Mouse (Mus musculus) MEL (cell line): ENCODE measurements around the gene Fcnb. TPM values are rescaled to one million over a fixed set of nuclear protein-coding genes. Genes with fewer than 3 reads are reported as not detected.

Experiments used
- DNase-seq: peaks from one replicate; pipeline ENCODE4 v3.0.0; 2011; ENCODE audit warnings: low read depth, low spot score
- H3K27ac ChIP-seq: 2 replicates; pipeline ENCODE4 v1.5.1; 2012; ENCODE audit warnings: low read depth, mild to moderate bottlenecking, control low read depth, low read length, moderate library complexity; ENCODE audit not compliant: control insufficient read depth
- H3K27me3 ChIP-seq, 2 experiments: fragments of 150-350 bp in 1 of 2; sonication (generic) in 1 of 2; 2 replicates each; pipeline ENCODE4 v1.6.1; 2012; ENCODE audit warnings: low read length in 2 of 2, mild to moderate bottlenecking in 2 of 2, improper control_type of control experiment in 1 of 2, moderate library complexity in 1 of 2; ENCODE audit not compliant: insufficient read depth in 2 of 2, control insufficient read depth in 1 of 2
- H3K36me3 ChIP-seq, 2 experiments: 2 replicates each; pipeline ENCODE4 v1.6.1; 2012 to 2014; ENCODE audit warnings: low read length in 2 of 2, improper control_type of control experiment in 1 of 2, inconsistent platforms in 1 of 2, mild to moderate bottlenecking in 1 of 2; ENCODE audit not compliant: insufficient read depth in 2 of 2, control insufficient read depth in 1 of 2
- H3K4me1 ChIP-seq, 2 experiments: fragments of 150-350 bp in 1 of 2; sonication (generic) in 1 of 2; 2 replicates each; pipeline ENCODE4 v1.6.1; 2012; ENCODE audit warnings: low read length in 2 of 2, improper control_type of control experiment in 1 of 2, mild to moderate bottlenecking in 1 of 2; ENCODE audit not compliant: insufficient read depth in 2 of 2, control insufficient read depth in 1 of 2
- H3K4me3 ChIP-seq, 2 experiments: fragments of 150-350 bp in 1 of 2; sonication (generic) in 1 of 2; 2 replicates each; pipeline ENCODE4 v1.5.1; 2012; ENCODE audit warnings: low read depth in 2 of 2, low read length in 2 of 2, mild to moderate bottlenecking in 2 of 2, moderate library complexity in 2 of 2, control low read depth in 1 of 2, improper control_type of control experiment in 1 of 2; ENCODE audit not compliant: control insufficient read depth in 1 of 2, insufficient read depth in 1 of 2
- H3K79me2 ChIP-seq: 2 replicates; pipeline ENCODE4 v1.6.1; 2012; ENCODE audit warnings: mild to moderate bottlenecking, low read length, moderate library complexity; ENCODE audit not compliant: control insufficient read depth, poor library complexity, insufficient read depth
- H3K9ac ChIP-seq: 2 replicates; pipeline ENCODE4 v1.6.1; 2012; ENCODE audit warnings: low read depth, mild to moderate bottlenecking, control low read depth, low read length, moderate library complexity; ENCODE audit not compliant: control insufficient read depth, poor library complexity, severe bottlenecking
- H3K9me3 ChIP-seq: fragments of 150-350 bp; sonication (generic); replicated peaks from 2 replicates; pipeline ENCODE4 v1.6.1; 2012; ENCODE audit warnings: mild to moderate bottlenecking, low read length, improper control_type of control experiment, moderate library complexity; ENCODE audit not compliant: insufficient read depth
- CHD1 ChIP-seq: IDR thresholded peaks from 2 replicates; pipeline ENCODE4 v1.6.1; 2012; ENCODE audit warnings: low read depth, mild to moderate bottlenecking, inconsistent platforms, low read length, improper control_type of control experiment
- E2F4 ChIP-seq: IDR thresholded peaks from 2 replicates; pipeline ENCODE4 v1.6.1; 2011; ENCODE audit warnings: low read depth, low read length, improper control_type of control experiment, borderline replicate concordance
- EP300 ChIP-seq, 2 experiments: IDR thresholded peaks; 2 replicates each; pipeline ENCODE4 v1.6.1; 2011; ENCODE audit warnings: improper control_type of control experiment in 2 of 2, low read length in 2 of 2, low read depth in 1 of 2, mild to moderate bottlenecking in 1 of 2
- ETS1 ChIP-seq: IDR thresholded peaks from 2 replicates; pipeline ENCODE4 v1.6.1; 2012; ENCODE audit warnings: low read depth, mild to moderate bottlenecking, inconsistent platforms, low read length, improper control_type of control experiment, moderate library complexity
- GABPA ChIP-seq: IDR thresholded peaks from 2 replicates; pipeline ENCODE4 v1.6.1; 2012; ENCODE audit warnings: low read depth, mild to moderate bottlenecking, inconsistent platforms, low read length, improper control_type of control experiment, moderate library complexity
- GATA1 ChIP-seq: IDR thresholded peaks from 2 replicates; pipeline ENCODE4 v1.6.1; 2011; ENCODE audit warnings: low read depth, low read length, improper control_type of control experiment
- HCFC1 ChIP-seq: IDR thresholded peaks from 2 replicates; pipeline ENCODE4 v1.6.1; 2012; ENCODE audit warnings: low read depth, mild to moderate bottlenecking, inconsistent platforms, low read length, improper control_type of control experiment, moderate library complexity
- JUND ChIP-seq: IDR thresholded peaks from 2 replicates; pipeline ENCODE4 v1.6.1; 2011; ENCODE audit warnings: low read depth, mild to moderate bottlenecking, improper control_type of control experiment, low read length
- KAT2A ChIP-seq: conservative IDR thresholded peaks from 2 replicates; pipeline ENCODE4 v1.6.1; 2012; ENCODE audit warnings: low read depth, low read length, improper control_type of control experiment, inconsistent platforms
- MAFK ChIP-seq: IDR thresholded peaks from 2 replicates; pipeline ENCODE4 v1.6.1; 2011; ENCODE audit warnings: low read depth, mild to moderate bottlenecking, low read length, improper control_type of control experiment, borderline replicate concordance
- MAX ChIP-seq: IDR thresholded peaks from 2 replicates; pipeline ENCODE4 v1.6.1; 2011; ENCODE audit warnings: low read length, improper control_type of control experiment
- MAZ ChIP-seq: IDR thresholded peaks from 2 replicates; pipeline ENCODE4 v1.6.1; 2012; ENCODE audit warnings: low read depth, mild to moderate bottlenecking, inconsistent platforms, low read length, improper control_type of control experiment
- MEF2A ChIP-seq: IDR thresholded peaks from 2 replicates; pipeline ENCODE4 v1.6.1; 2014; ENCODE audit warnings: low read depth, mild to moderate bottlenecking, inconsistent platforms, low read length, improper control_type of control experiment; ENCODE audit not compliant: poor library complexity, insufficient replicate concordance, severe bottlenecking; ENCODE audit errors: extremely low read depth
- MXI1 ChIP-seq: IDR thresholded peaks from 2 replicates; pipeline ENCODE4 v1.6.1; 2011; ENCODE audit warnings: mild to moderate bottlenecking, low read depth, low read length, improper control_type of control experiment
- MYB ChIP-seq: IDR thresholded peaks from 2 replicates; pipeline ENCODE4 v1.6.1; 2011; ENCODE audit warnings: mild to moderate bottlenecking, low read depth, low read length, improper control_type of control experiment
- MYC ChIP-seq: IDR thresholded peaks from 2 replicates; pipeline ENCODE4 v1.6.1; 2011; ENCODE audit warnings: low read depth, mild to moderate bottlenecking, low read length, improper control_type of control experiment, moderate library complexity
- NELFE ChIP-seq: IDR thresholded peaks from 2 replicates; pipeline ENCODE4 v1.6.1; 2011; ENCODE audit warnings: low read depth, low read length, improper control_type of control experiment
- POLR2A ChIP-seq, 2 experiments: IDR thresholded peaks; 2 replicates each; pipeline ENCODE4 v1.6.1; 2011 to 2012; ENCODE audit warnings: low read length in 2 of 2, mild to moderate bottlenecking in 2 of 2, control low read depth in 1 of 2, improper control_type of control experiment in 1 of 2, low read depth in 1 of 2, moderate library complexity in 1 of 2; ENCODE audit not compliant: control insufficient read depth in 1 of 2, insufficient read depth in 1 of 2, poor library complexity in 1 of 2
- RCOR1 ChIP-seq: IDR thresholded peaks from 2 replicates; pipeline ENCODE4 v1.6.1; 2012; ENCODE audit warnings: low read depth, mild to moderate bottlenecking, inconsistent platforms, low read length, improper control_type of control experiment
- SIN3A ChIP-seq: IDR thresholded peaks from 2 replicates; pipeline ENCODE4 v1.6.1; 2012; ENCODE audit warnings: low read length, improper control_type of control experiment, inconsistent platforms
- SMC3 ChIP-seq: IDR thresholded peaks from 2 replicates; pipeline ENCODE4 v1.6.1; 2011; ENCODE audit warnings: low read depth, low read length, improper control_type of control experiment
- TAL1 ChIP-seq: IDR thresholded peaks from 2 replicates; pipeline ENCODE4 v1.6.1; 2012; ENCODE audit warnings: mild to moderate bottlenecking, inconsistent platforms, low read length, moderate library complexity, mixed read lengths
- ZC3H11A ChIP-seq: IDR thresholded peaks from 2 replicates; pipeline ENCODE4 v1.6.1; 2012; ENCODE audit warnings: low read depth, mild to moderate bottlenecking, inconsistent platforms, low read length, improper control_type of control experiment
- ZMIZ1 ChIP-seq: IDR thresholded peaks from 2 replicates; pipeline ENCODE4 v1.6.1; 2012; ENCODE audit warnings: low read depth, mild to moderate bottlenecking, inconsistent platforms, low read length, improper control_type of control experiment, moderate library complexity
- polyA plus RNA-seq, 2 experiments: library from polyadenylated mRNA; stranded (reverse) in 1 of 2; unstranded in 1 of 2; fragments of >175 nt in 1 of 2; fragments of >200 nt in 1 of 2; gene quantifications; 2 replicates each; pipeline versions ENCODE4 v1.2.1 to v1.2.4; 2012; ENCODE audit warnings: low replicate concordance in 2 of 2, low read depth in 1 of 2; ENCODE audit not compliant: insufficient read length in 2 of 2, insufficient read depth in 1 of 2, missing spikeins in 1 of 2
- total RNA-seq: library from RNA; depleted of rRNA; stranded (reverse); fragments of 300-350 nt; gene quantifications from 2 replicates; pipeline ENCODE4 v1.2.3, GENCODE M21; 2012

Gene Fcnb
- total and polyA plus RNA-seq, 3 experiments: not detected

DNA sequence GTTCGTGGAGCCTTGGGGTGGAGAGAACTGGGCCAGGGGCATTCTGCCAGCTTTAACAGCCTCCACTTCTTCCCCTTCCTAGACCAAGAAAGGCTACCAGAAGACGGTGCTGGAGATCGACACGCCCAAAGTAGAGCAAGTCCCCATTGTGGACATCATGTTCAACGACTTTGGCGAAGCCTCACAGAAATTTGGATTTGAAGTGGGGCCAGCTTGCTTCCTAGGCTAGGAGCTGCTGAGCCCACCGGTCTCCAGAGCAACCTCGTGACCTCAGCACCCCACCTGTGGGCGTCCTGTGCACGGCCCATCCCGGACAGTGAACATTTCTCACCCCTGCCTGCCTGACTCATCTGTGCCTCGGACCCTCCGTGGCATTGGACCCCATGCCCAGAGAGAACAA is 47.9 kb downstream of the Fcnb start:
- DNase-seq: peak; percentile 39
- Histone ChIP-seq H3K27me3 (no peaks in the 10 kb centered on the region), H3K27ac (no peak overlapping the region), H3K79me2 (peaks cover 31% of the 10 kb centered on the region), H3K4me1 (peaks cover 2 to 37% of the 10 kb centered on the region in 2 experiments; a peak in 3 of 4 replicates), H3K9me3 (no peaks in the 10 kb centered on the region), H3K36me3 (peaks cover 3 to 43% of the 10 kb centered on the region in 2 experiments; a peak in 3 of 4 replicates), H3K9ac (no peak overlapping the region), H3K4me3 (no peak overlapping the region)
- TF ChIP-seq MEF2A: no peak
- TF ChIP-seq MAX: no peak
- TF ChIP-seq RCOR1: no peak
- TF ChIP-seq ETS1: no peak

DNA sequence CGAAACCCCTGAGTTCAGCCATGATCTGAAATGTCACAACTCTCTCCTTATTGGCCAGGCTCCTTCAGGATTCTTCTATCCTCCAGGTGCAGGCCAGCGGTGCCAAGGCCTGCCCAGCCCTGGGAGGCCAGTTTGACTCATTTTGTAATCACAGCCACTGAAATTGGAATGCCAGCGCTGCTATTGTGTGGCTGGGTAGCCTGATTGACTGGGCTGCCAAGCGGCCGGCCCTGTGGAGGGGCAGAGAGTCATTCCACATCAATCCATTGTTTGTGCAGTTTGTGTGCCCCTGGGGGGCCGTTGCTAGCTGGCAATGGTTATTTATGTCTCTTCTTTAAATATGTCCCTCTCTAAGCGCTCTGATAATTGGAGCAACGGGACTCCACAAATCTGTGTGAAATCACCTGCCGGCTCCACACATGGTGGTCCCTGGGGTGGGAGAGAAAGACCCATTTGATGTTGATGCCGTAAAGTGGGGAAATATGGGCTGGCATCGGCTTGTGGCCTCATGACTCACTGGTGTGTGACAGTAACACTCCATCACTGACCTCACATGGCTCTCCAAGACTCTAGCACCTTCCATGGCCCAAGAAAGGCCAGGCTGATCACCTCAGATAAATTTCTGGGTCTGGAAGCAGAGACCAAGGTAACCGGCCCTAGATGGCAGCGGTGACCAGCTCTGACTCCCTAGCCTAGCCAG is 50.5 kb downstream of the Fcnb start:
- peak overlapping the region; percentile 82 for H3K9ac ChIP-seq
- H3K9me3 ChIP-seq: no peaks in the 10 kb centered on the region
- H3K27me3 ChIP-seq: no peaks in the 10 kb centered on the region
- peak overlapping the region; percentile 50 to 67 for H3K4me3 ChIP-seq
- peaks cover 3 to 55% of the 10 kb centered on the region in 2 experiments; a peak in 3 of 4 replicates for H3K36me3 ChIP-seq
- no peak for TF ChIP-seq E2F4
- peak; percentile 32 to 40; a peak in 1 of 4 replicates for TF ChIP-seq POLR2A (IDR thresholded peaks at IDR 0.05; ENCODE audit: control insufficient read depth in 1 of 2, insufficient read depth in 1 of 2, low read depth in 1 of 2, low read length in 2 of 2, poor library complexity in 1 of 2)
- no peak for TF ChIP-seq MYB
- TF ChIP-seq CHD1: 0 out of 2 replicates have a peak, but pooled peaks have one; percentile 7
- TF ChIP-seq GABPA: no peak
- TF ChIP-seq, all 39 proteins: peak for 2
- Histone ChIP-seq H3K79me2 (peaks cover 35% of the 10 kb centered on the region), H3K4me1 (peaks cover 5 to 52% of the 10 kb centered on the region in 2 experiments), H3K27ac (peak overlapping the region; percentile 98)
- peak; percentile 23 for DNase-seq

DNA sequence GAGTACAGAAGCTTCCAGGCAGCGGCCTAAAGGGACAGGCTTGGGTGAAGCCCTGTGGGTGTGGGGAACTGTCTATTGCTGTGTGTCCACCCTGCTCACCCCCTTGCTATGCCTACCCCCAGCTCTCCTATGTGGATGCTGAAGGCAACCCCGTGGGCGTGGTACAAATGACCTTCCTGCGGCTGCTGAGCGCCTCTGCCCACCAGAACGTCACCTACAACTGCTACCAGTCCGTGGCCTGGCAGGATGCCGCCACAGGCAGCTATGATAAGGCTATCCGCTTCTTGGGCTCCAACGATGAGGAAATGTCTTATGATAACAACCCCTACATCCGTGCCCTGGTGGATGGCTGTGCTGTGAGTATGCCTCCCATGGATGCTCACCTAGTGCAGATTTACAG is 52.2 kb downstream of the Fcnb start:
- Histone ChIP-seq H3K27ac (peak overlapping the region; percentile 98), H3K79me2 (peaks cover 35% of the 10 kb centered on the region), H3K4me1 (peaks cover 5 to 52% of the 10 kb centered on the region in 2 experiments), H3K9me3 (no peaks in the 10 kb centered on the region), H3K4me3 (peak overlapping the region; percentile 50 to 67), H3K9ac (peak overlapping the region; percentile 82), H3K27me3 (no peaks in the 10 kb centered on the region), H3K36me3 (peaks cover 3 to 55% of the 10 kb centered on the region in 2 experiments; a peak in 3 of 4 replicates)
- peak; percentile 90 for DNase-seq
- TF ChIP-seq ZMIZ1: peak; percentile 77
- peak; percentile 41 to 72; a peak in 2 of 4 replicates for TF ChIP-seq POLR2A (IDR thresholded peaks at IDR 0.05; ENCODE audit: control insufficient read depth in 1 of 2, insufficient read depth in 1 of 2, low read depth in 1 of 2, low read length in 2 of 2, poor library complexity in 1 of 2)
- no peak for TF ChIP-seq MAFK
- no peak; the same call in 1 of the 2 replicates for TF ChIP-seq HCFC1
- peak; percentile 85 for TF ChIP-seq MYB
- TF ChIP-seq EP300 (IDR thresholded peaks at IDR 0.05; ENCODE audit: low read depth in 1 of 2, low read length in 2 of 2): peak; percentile 84 to 97
- TF ChIP-seq KAT2A: no peak; the same call in 1 of the 2 replicates
- no peak for TF ChIP-seq JUND
- 0 out of 2 replicates have a peak, but pooled peaks have one; percentile 13 for TF ChIP-seq MAZ
- peak; percentile 50; the same call in 1 of the 2 replicates for TF ChIP-seq RCOR1
- peak; percentile 91 for TF ChIP-seq GATA1
- no peak for TF ChIP-seq SMC3
- peak; percentile 52 for TF ChIP-seq TAL1
- peak; percentile 31; the same call in 1 of the 2 replicates for TF ChIP-seq MYC
- TF ChIP-seq NELFE: peak; percentile 54
- peak; percentile 47; the same call in 1 of the 2 replicates for TF ChIP-seq MXI1
- no peak for TF ChIP-seq ZC3H11A
- TF ChIP-seq SIN3A: peak; percentile 92
- peak; percentile 46; the same call in 1 of the 2 replicates for TF ChIP-seq CHD1
